Mouse (Mus musculus): ENCODE results near the gene Zfp800. TPM values are rescaled to one million over a fixed set of nuclear protein-coding genes. Genes with fewer than 3 reads are reported as not detected.

Gene Zfp800
- total and polyA plus RNA-seq, 3 experiments: 41.6 to 71.9 (median 43.2) TPM

DNA sequence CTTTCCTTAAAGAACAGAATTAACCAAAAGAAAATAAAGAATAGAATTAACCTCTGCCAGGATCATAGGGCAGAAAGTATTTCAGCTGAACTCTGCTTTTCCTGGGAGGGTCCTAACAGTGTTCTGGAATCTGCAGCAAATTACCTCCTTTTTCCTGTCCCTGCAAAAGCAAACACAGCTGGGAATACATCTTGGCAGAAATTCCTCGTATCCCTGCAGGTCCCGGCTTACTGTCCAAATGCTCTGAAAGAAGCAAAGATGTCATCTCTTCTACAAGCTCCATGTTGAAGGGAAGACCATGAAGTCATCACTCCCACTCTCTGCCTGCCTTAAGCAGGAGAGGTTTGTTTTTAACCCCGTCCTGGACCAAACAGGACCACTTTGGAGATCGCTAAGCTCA is 19.2 kb upstream of the Zfp800 start:
- Histone ChIP-seq H3K36me3 (ENCODE audit: control insufficient read depth in 1 of 2, insufficient read depth in 2 of 2, low read length in 2 of 2) (peaks cover 0 to 5% of the 10 kb centered on the region in 2 experiments; a peak in 3 of 4 replicates), H3K27me3 (ENCODE audit: control insufficient read depth in 1 of 2, insufficient read depth in 2 of 2, low read length in 2 of 2) (no peaks in the 10 kb centered on the region), H3K4me3 (ENCODE audit: control insufficient read depth in 1 of 2, insufficient read depth in 1 of 2, low read depth in 2 of 2, low read length in 2 of 2) (no peak overlapping the region), H3K79me2 (ENCODE audit: control insufficient read depth, insufficient read depth, low read length, poor library complexity) (peaks cover 12% of the 10 kb centered on the region), H3K9ac (ENCODE audit: control insufficient read depth, low read depth, low read length, poor library complexity, severe bottlenecking) (no peak overlapping the region), H3K9me3 (replicated peaks; ENCODE audit: insufficient read depth, low read length) (no peaks in the 10 kb centered on the region), H3K27ac (ENCODE audit: control insufficient read depth, low read depth, low read length) (no peak overlapping the region), H3K4me1 (ENCODE audit: control insufficient read depth in 1 of 2, insufficient read depth in 2 of 2, low read length in 2 of 2) (peaks cover 2 to 14% of the 10 kb centered on the region in 2 experiments; a peak in 3 of 4 replicates)
- TF ChIP-seq MAX (IDR thresholded peaks at IDR 0.05; ENCODE audit: low read length) (no peak), TAL1 (IDR thresholded peaks at IDR 0.05; ENCODE audit: low read length) (no peak), UBTF (IDR thresholded peaks at IDR 0.05; ENCODE audit: borderline replicate concordance, insufficient read depth, low read depth, low read length) (no peak), ZC3H11A (IDR thresholded peaks at IDR 0.05; ENCODE audit: low read depth, low read length) (no peak), POLR2A (IDR thresholded peaks at IDR 0.05; ENCODE audit: control insufficient read depth in 1 of 2, insufficient read depth in 1 of 2, low read depth in 1 of 2, low read length in 2 of 2, poor library complexity in 1 of 2) (no peak), BHLHE40 (IDR thresholded peaks at IDR 0.05; ENCODE audit: borderline replicate concordance, low read depth, low read length) (no peak), TCF12 (IDR thresholded peaks at IDR 0.05; ENCODE audit: low read depth, low read length) (no peak), GATA1 (IDR thresholded peaks at IDR 0.05; ENCODE audit: low read depth, low read length) (no peak), ETS1 (IDR thresholded peaks at IDR 0.05; ENCODE audit: low read depth, low read length) (no peak), POLR2AphosphoS2 (IDR thresholded peaks at IDR 0.05; ENCODE audit: low read length) (no peak), MAZ (IDR thresholded peaks at IDR 0.05; ENCODE audit: low read depth, low read length) (no peak), NRF1 (IDR thresholded peaks at IDR 0.05; ENCODE audit: insufficient read depth, low read depth, low read length, poor library complexity, severe bottlenecking) (no peak), MEF2A (IDR thresholded peaks at IDR 0.05; ENCODE audit: extremely low read depth, insufficient replicate concordance, low read depth, low read length, poor library complexity, severe bottlenecking) (no peak), KAT2A (conservative IDR thresholded peaks at IDR 0.05; ENCODE audit: low read depth, low read length) (no peak), POLR2AphosphoS5 (IDR thresholded peaks at IDR 0.05; ENCODE audit: borderline replicate concordance, low read depth, low read length) (no peak), CHD1 (IDR thresholded peaks at IDR 0.05; ENCODE audit: low read depth, low read length) (no peak)
- DNase-seq (ENCODE audit: low read depth, low spot score): no peak

DNA sequence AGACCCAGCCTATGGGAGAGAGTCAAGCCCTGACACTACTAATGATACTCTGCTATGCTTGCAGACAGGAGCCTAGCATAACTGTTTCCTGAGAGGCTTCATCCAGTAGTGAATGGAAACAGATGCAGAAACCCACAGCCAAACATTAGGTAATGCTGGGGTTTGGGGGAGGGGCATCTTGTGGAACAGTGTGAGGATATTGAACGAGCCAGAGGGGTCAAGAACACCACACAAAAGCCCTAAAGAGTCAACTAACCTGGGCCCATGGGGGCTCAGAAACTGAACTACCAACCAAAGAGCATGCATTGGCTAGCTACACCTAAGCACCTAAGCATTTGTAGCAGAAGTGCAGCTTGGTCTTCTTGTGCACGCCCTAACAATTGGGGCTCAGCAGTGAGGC is 13.4 kb upstream of the Zfp800 start:
- H3K9ac ChIP-seq (ENCODE audit: control insufficient read depth, low read depth, low read length, poor library complexity, severe bottlenecking): no peak overlapping the region
- H3K36me3 ChIP-seq (ENCODE audit: control insufficient read depth in 1 of 2, insufficient read depth in 2 of 2, low read length in 2 of 2): no peaks in the 10 kb centered on the region; a peak in 1 of 4 replicates
- no peaks in the 10 kb centered on the region for H3K79me2 ChIP-seq (ENCODE audit: control insufficient read depth, insufficient read depth, low read length, poor library complexity)
- no peaks in the 10 kb centered on the region for H3K9me3 ChIP-seq (replicated peaks; ENCODE audit: insufficient read depth, low read length)
- no peaks in the 10 kb centered on the region for H3K27me3 ChIP-seq (ENCODE audit: control insufficient read depth in 1 of 2, insufficient read depth in 2 of 2, low read length in 2 of 2)
- H3K27ac ChIP-seq (ENCODE audit: control insufficient read depth, low read depth, low read length): no peak overlapping the region
- no peak overlapping the region for H3K4me3 ChIP-seq (ENCODE audit: control insufficient read depth in 1 of 2, insufficient read depth in 1 of 2, low read depth in 2 of 2, low read length in 2 of 2)
- no peak for TF ChIP-seq BHLHE40 (IDR thresholded peaks at IDR 0.05; ENCODE audit: borderline replicate concordance, low read depth, low read length)
- no peak for TF ChIP-seq CHD1 (IDR thresholded peaks at IDR 0.05; ENCODE audit: low read depth, low read length)
- H3K4me1 ChIP-seq (ENCODE audit: control insufficient read depth in 1 of 2, insufficient read depth in 2 of 2, low read length in 2 of 2): no peaks in the 10 kb centered on the region
- DNase-seq (ENCODE audit: low read depth, low spot score): no peak

Measured in MEL (cell line).